Mouse (Mus musculus): Measurements from ENCODE around the gene Plekha7. TPM values are rescaled to one million over a fixed set of nuclear protein-coding genes. Genes with fewer than 3 reads are reported as not detected.

The Plekha7 gene
- total RNA-seq, 1 experiment: 38.0 TPM

DNA sequence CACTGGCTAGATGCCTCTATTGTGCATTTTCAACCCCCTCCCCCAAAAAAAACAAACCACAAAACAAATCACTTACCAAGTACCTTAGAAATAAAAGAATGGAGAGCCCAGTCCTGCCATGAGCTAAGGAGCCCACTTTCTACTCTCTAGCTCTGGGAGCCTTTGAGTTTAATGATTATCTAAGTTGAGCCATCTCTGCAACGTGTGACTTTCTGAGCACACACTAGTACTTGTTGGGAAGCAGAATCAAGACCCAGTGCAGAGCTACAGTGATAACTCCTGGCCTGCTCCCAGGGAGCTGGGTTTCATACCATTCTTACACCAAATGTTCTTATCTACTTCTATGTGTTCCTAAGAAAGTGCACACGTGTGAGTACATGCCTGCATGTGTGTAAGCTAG lies 102.7 kb downstream of the Plekha7 start:
- in situ Hi-C loops (cut with MboI; ENCODE audit: low sequenced_read_pairs in 2 of 2, unreplicated experiment in 2 of 2): no loop called here
- TF ChIP-seq HCFC1 (IDR thresholded peaks at IDR 0.05; ENCODE audit: borderline replicate concordance, insufficient read depth, low read length) (no peak), ZNF384 (IDR thresholded peaks at IDR 0.05; ENCODE audit: low read depth, low read length) (no peak)
- H3K4me1 ChIP-seq (ENCODE audit: control insufficient read depth in 2 of 2, insufficient read depth in 2 of 2, low read length in 2 of 2, poor library complexity in 1 of 2): peaks cover 6 to 12% of the 10 kb centered on the region in 2 experiments; a peak in 3 of 4 replicates
- H3K9me3 ChIP-seq (ENCODE audit: control insufficient read depth, insufficient read depth, low read depth, low read length): no peaks in the 10 kb centered on the region
- no peaks in the 10 kb centered on the region for H3K36me3 ChIP-seq (ENCODE audit: control insufficient read depth, insufficient read depth, low read length, poor library complexity, severe bottlenecking)
- no peak overlapping the region for H3K27ac ChIP-seq (ENCODE audit: insufficient read depth, low read depth, low read length, poor library complexity, severe bottlenecking)
- H3K4me3 ChIP-seq (ENCODE audit: insufficient read depth in 1 of 2, low read depth in 1 of 2, low read length in 2 of 2, poor library complexity in 1 of 2, severe bottlenecking in 1 of 2): no peak overlapping the region
- H3K9ac ChIP-seq (ENCODE audit: insufficient read depth, low read depth, low read length, poor library complexity, severe bottlenecking): no peak overlapping the region
- no peak for DNase-seq (ENCODE audit: low read depth, low spot score)

DNA sequence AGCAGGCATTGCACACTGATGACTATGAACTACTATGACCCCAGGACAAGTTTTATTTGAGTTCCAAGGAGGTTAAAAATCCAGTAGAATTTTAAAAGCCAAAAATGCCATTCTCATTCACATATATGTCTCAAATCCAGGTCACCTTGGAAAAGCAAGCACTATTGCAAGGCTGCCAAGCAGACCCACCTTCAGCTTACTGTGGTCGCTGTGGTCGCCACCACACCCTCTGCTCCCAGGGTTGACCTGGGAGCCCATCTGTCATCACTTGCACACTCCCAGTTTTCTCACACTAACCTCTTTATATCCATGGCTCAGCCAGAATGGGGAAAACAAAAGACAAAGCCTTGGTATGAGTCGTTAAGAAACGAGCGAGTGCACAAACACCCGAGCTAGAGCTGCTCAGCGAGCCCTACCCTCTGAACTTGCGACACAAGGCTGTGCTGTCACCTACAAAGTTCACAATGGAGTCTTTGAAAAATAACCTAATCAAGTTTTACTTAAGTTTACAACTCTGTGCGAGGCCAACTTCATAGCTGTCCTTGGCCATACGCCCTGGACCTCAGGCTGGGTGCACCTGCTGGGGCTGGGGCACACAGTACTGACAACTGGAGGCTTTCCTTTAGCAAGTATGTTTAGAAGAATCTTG lies 106.0 kb downstream of the Plekha7 start:
- in situ Hi-C loops (cut with MboI; ENCODE audit: low sequenced_read_pairs in 2 of 2, unreplicated experiment in 2 of 2): no loop called here
- peaks cover 10 to 18% of the 10 kb centered on the region in 2 experiments; a peak in 3 of 4 replicates for H3K4me1 ChIP-seq (ENCODE audit: control insufficient read depth in 2 of 2, insufficient read depth in 2 of 2, low read length in 2 of 2, poor library complexity in 1 of 2)

DNA sequence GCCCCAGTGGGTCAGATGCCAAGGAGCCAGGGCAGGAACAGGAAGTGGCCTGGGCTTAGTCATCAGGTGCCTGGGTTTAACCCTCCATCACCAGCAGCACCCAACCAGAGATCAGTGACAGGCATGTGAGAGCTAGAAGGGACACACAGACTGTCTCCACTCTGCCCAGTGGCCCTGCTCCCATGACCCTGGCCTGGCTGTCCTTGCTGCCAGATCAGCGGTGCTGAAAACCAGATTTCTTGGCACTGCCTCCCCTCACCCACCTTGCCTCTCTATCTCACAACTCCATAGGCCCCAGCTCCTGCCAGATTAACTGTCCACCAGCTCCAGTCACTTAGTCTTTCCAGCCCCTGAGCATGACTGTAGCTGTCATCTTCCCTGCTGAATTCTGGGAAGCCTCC lies 107.2 kb downstream of the Plekha7 start:
- Histone ChIP-seq H3K9me3 (ENCODE audit: control insufficient read depth, insufficient read depth, low read depth, low read length) (no peaks in the 10 kb centered on the region), H3K4me1 (ENCODE audit: control insufficient read depth in 2 of 2, insufficient read depth in 2 of 2, low read length in 2 of 2, poor library complexity in 1 of 2) (peaks cover 8 to 21% of the 10 kb centered on the region in 2 experiments; a peak in 3 of 4 replicates), H3K9ac (ENCODE audit: insufficient read depth, low read depth, low read length, poor library complexity, severe bottlenecking) (no peak overlapping the region), H3K36me3 (ENCODE audit: control insufficient read depth, insufficient read depth, low read length, poor library complexity, severe bottlenecking) (no peaks in the 10 kb centered on the region), H3K4me3 (ENCODE audit: insufficient read depth in 1 of 2, low read depth in 1 of 2, low read length in 2 of 2, poor library complexity in 1 of 2, severe bottlenecking in 1 of 2) (no peak overlapping the region), H3K27ac (ENCODE audit: insufficient read depth, low read depth, low read length, poor library complexity, severe bottlenecking) (no peak overlapping the region)
- TF ChIP-seq CHD2 (IDR thresholded peaks at IDR 0.05; ENCODE audit: low read depth, low read length) (no peak), MAFK (IDR thresholded peaks at IDR 0.05; ENCODE audit: insufficient read depth, low read depth, low read length) (no peak), ZC3H11A (IDR thresholded peaks at IDR 0.05; ENCODE audit: borderline replicate concordance, low read depth, low read length) (no peak), HCFC1 (IDR thresholded peaks at IDR 0.05; ENCODE audit: borderline replicate concordance, insufficient read depth, low read length) (no peak), ZNF384 (IDR thresholded peaks at IDR 0.05; ENCODE audit: low read depth, low read length) (no peak)
- in situ Hi-C loops (cut with MboI; ENCODE audit: low sequenced_read_pairs in 2 of 2, unreplicated experiment in 2 of 2): no loop called here
- no peak for DNase-seq (ENCODE audit: low read depth, low spot score)

More for the DNA sequence above, 106.0 kb downstream of the Plekha7 start:
- TF ChIP-seq CHD2 (IDR thresholded peaks at IDR 0.05; ENCODE audit: low read depth, low read length): no peak
- TF ChIP-seq MAFK (IDR thresholded peaks at IDR 0.05; ENCODE audit: insufficient read depth, low read depth, low read length): no peak
- no peak for TF ChIP-seq HCFC1 (IDR thresholded peaks at IDR 0.05; ENCODE audit: borderline replicate concordance, insufficient read depth, low read length)
- no peak for TF ChIP-seq ZC3H11A (IDR thresholded peaks at IDR 0.05; ENCODE audit: borderline replicate concordance, low read depth, low read length)
- no peak for TF ChIP-seq ZNF384 (IDR thresholded peaks at IDR 0.05; ENCODE audit: low read depth, low read length)
- no peak overlapping the region for H3K4me3 ChIP-seq (ENCODE audit: insufficient read depth in 1 of 2, low read depth in 1 of 2, low read length in 2 of 2, poor library complexity in 1 of 2, severe bottlenecking in 1 of 2)
- no peaks in the 10 kb centered on the region for H3K36me3 ChIP-seq (ENCODE audit: control insufficient read depth, insufficient read depth, low read length, poor library complexity, severe bottlenecking)
- DNase-seq (ENCODE audit: low read depth, low spot score): no peak
- no peak overlapping the region for H3K9ac ChIP-seq (ENCODE audit: insufficient read depth, low read depth, low read length, poor library complexity, severe bottlenecking)
- H3K27ac ChIP-seq (ENCODE audit: insufficient read depth, low read depth, low read length, poor library complexity, severe bottlenecking): no peak overlapping the region
- H3K9me3 ChIP-seq (ENCODE audit: control insufficient read depth, insufficient read depth, low read depth, low read length): no peaks in the 10 kb centered on the region

DNA sequence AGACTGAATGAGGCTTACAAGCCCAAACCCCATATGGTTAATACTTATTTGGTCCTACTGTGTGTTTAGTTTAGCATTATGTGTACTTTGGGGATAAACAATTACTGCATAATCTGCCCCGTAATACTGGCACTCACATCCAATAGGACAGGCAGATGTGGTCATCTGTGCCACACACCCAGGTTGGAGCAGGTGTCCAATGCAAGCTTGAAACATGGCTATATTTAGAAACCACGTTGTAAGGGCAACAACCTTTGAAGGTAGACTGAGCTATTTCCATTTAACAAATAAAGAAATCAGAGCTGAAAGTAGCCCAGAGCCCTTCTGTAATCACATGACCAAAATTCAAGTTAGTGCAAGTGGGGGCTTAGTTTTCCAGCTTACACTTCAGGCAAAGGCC lies 107.6 kb downstream of the Plekha7 start:
- Histone ChIP-seq H3K27ac (ENCODE audit: insufficient read depth, low read depth, low read length, poor library complexity, severe bottlenecking) (no peak overlapping the region), H3K4me1 (ENCODE audit: control insufficient read depth in 2 of 2, insufficient read depth in 2 of 2, low read length in 2 of 2, poor library complexity in 1 of 2) (peaks cover 8 to 21% of the 10 kb centered on the region in 2 experiments; a peak in 3 of 4 replicates), H3K9me3 (ENCODE audit: control insufficient read depth, insufficient read depth, low read depth, low read length) (no peaks in the 10 kb centered on the region), H3K36me3 (ENCODE audit: control insufficient read depth, insufficient read depth, low read length, poor library complexity, severe bottlenecking) (no peaks in the 10 kb centered on the region), H3K4me3 (ENCODE audit: insufficient read depth in 1 of 2, low read depth in 1 of 2, low read length in 2 of 2, poor library complexity in 1 of 2, severe bottlenecking in 1 of 2) (no peak overlapping the region), H3K9ac (ENCODE audit: insufficient read depth, low read depth, low read length, poor library complexity, severe bottlenecking) (no peak overlapping the region)
- in situ Hi-C loops (cut with MboI; ENCODE audit: low sequenced_read_pairs in 2 of 2, unreplicated experiment in 2 of 2): no loop called here
- DNase-seq (ENCODE audit: low read depth, low spot score): no peak
- TF ChIP-seq HCFC1 (IDR thresholded peaks at IDR 0.05; ENCODE audit: borderline replicate concordance, insufficient read depth, low read length) (no peak), ZC3H11A (IDR thresholded peaks at IDR 0.05; ENCODE audit: borderline replicate concordance, low read depth, low read length) (no peak), MAFK (IDR thresholded peaks at IDR 0.05; ENCODE audit: insufficient read depth, low read depth, low read length) (no peak), CHD2 (IDR thresholded peaks at IDR 0.05; ENCODE audit: low read depth, low read length) (no peak), ZNF384 (IDR thresholded peaks at IDR 0.05; ENCODE audit: low read depth, low read length) (no peak)

All from ES-E14 (cell line).